Mouse (Mus musculus) C2C12 (cell line): ENCODE measurements around the gene Slc26a5. TPM values are rescaled to one million over a fixed set of nuclear protein-coding genes. Genes with fewer than 3 reads are reported as not detected.

Experiments
- H3K27me3 ChIP-seq: one replicate; pipeline ENCODE4 v1.6.1; 2011; ENCODE audit not compliant: control insufficient read depth, insufficient read depth, insufficient read length
- H3K36me3 ChIP-seq: one replicate; pipeline ENCODE4 v1.6.1; 2011; ENCODE audit not compliant: control insufficient read depth, insufficient read depth
- H3K4me3 ChIP-seq: one replicate; pipeline ENCODE4 v1.5.1; 2011; ENCODE audit warnings: mild to moderate bottlenecking, control low read depth; ENCODE audit not compliant: poor library complexity, insufficient read depth, severe bottlenecking
- H3K79me2 ChIP-seq: one replicate; pipeline ENCODE4 v1.6.1; 2011; ENCODE audit not compliant: control insufficient read depth, insufficient read depth
- H3K79me3 ChIP-seq: one replicate; pipeline ENCODE4 v1.6.1; 2011; ENCODE audit warnings: low read depth, control low read depth
- H3ac ChIP-seq: one replicate; pipeline ENCODE3; 2011; ENCODE audit warnings: low read depth; ENCODE audit not compliant: control insufficient read depth, insufficient read length
- CEBPB ChIP-seq: IDR thresholded peaks from one replicate; pipeline ENCODE4 v1.6.1; 2011; ENCODE audit warnings: low read depth, mild to moderate bottlenecking, control low read depth, moderate library complexity
- CTCF ChIP-seq: IDR thresholded peaks from one replicate; pipeline ENCODE4 v1.5.1; 2011; ENCODE audit not compliant: control insufficient read depth, insufficient read depth, insufficient read length
- FOSL1 ChIP-seq: IDR thresholded peaks from one replicate; pipeline ENCODE4 v1.8.0; 2011; ENCODE audit warnings: mild to moderate bottlenecking, low read length; ENCODE audit not compliant: poor library complexity, insufficient read depth, severe bottlenecking
- MAX ChIP-seq: IDR thresholded peaks from one replicate; pipeline ENCODE4 v1.6.1; 2011; ENCODE audit warnings: mild to moderate bottlenecking, control low read depth
- MYOD1 ChIP-seq: IDR thresholded peaks from one replicate; pipeline ENCODE4 v1.6.1; 2011; ENCODE audit warnings: low read depth; ENCODE audit not compliant: control insufficient read depth, insufficient read length
- MYOG ChIP-seq: IDR thresholded peaks from one replicate; pipeline ENCODE4 v1.6.1; 2011; ENCODE audit not compliant: control insufficient read depth, insufficient read length; ENCODE audit errors: extremely low read depth
- USF1 ChIP-seq: IDR thresholded peaks from one replicate; pipeline ENCODE4 v1.6.1; 2011; ENCODE audit warnings: low read depth, mild to moderate bottlenecking, control low read depth, moderate library complexity
- polyA plus RNA-seq: library from polyadenylated mRNA; unstranded; fragments of >200 nt; fragmentation: generic; extraction: Trizol; gene quantifications from one replicate; pipeline ENCODE4 v1.2.1, GENCODE M21; 2012; ENCODE audit warnings: missing spikeins

Gene Slc26a5
- polyA plus RNA-seq, 1 experiment: not detected

DNA sequence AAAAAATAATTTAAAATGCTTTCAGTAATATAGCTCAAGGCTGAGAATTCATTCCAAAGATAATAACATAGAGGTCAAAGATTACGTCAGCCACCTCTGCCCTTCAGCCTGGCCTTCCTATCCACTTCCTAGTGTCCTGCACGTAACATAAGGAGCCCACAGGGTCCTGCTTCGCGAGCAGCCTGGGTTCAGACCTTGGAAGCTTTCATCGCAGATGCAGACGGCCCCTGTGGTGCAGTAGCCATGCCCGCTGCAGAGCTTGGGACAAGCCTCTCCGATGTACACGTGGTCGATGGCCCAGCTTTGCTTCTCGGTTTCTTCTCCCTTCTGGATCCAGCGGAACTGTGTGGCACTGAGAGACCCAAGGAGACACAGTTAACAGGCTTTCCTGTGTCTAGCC is 36.0 kb upstream of the Slc26a5 start:
- peaks cover 7% of the 10 kb centered on the region for H3K27me3 ChIP-seq
- TF ChIP-seq FOSL1: no peak
- TF ChIP-seq CEBPB: no peak
- no peak for TF ChIP-seq MYOG
- TF ChIP-seq MYOD1: no peak
- TF ChIP-seq USF1: no peak
- no peak for TF ChIP-seq CTCF
- TF ChIP-seq MAX: no peak
- H3K4me3 ChIP-seq: no peak overlapping the region
- H3ac ChIP-seq: no peak overlapping the region
- H3K79me2 ChIP-seq: no peaks in the 10 kb centered on the region
- no peaks in the 10 kb centered on the region for H3K79me3 ChIP-seq
- no peaks in the 10 kb centered on the region for H3K36me3 ChIP-seq

DNA sequence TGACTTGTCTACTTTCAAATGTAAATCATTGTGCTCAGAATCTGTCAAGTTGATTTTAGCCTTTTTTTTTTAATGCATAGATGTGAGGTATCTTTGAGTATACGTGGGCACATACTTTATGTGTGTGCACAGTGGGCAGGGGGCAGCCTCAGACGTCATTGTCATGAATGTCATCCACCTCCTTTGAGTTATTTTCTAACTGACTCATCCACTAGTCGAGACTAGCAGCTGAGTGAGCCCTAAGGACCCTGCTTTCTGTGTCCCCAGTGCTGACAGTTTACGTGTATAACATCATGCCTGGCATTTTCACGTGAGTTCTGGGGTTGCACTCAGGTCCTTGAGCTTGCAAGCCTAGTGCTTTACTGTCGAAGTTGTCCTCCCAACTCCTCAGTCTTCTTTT is 35.5 kb upstream of the Slc26a5 start:
- no peak overlapping the region for H3ac ChIP-seq
- peaks cover 7% of the 10 kb centered on the region for H3K27me3 ChIP-seq
- H3K79me2 ChIP-seq: no peaks in the 10 kb centered on the region
- no peak overlapping the region for H3K4me3 ChIP-seq
- H3K36me3 ChIP-seq: no peaks in the 10 kb centered on the region
- no peaks in the 10 kb centered on the region for H3K79me3 ChIP-seq
- TF ChIP-seq USF1: no peak
- no peak for TF ChIP-seq FOSL1
- no peak for TF ChIP-seq MAX
- TF ChIP-seq CEBPB: no peak
- no peak for TF ChIP-seq CTCF
- TF ChIP-seq MYOD1: no peak

DNA sequence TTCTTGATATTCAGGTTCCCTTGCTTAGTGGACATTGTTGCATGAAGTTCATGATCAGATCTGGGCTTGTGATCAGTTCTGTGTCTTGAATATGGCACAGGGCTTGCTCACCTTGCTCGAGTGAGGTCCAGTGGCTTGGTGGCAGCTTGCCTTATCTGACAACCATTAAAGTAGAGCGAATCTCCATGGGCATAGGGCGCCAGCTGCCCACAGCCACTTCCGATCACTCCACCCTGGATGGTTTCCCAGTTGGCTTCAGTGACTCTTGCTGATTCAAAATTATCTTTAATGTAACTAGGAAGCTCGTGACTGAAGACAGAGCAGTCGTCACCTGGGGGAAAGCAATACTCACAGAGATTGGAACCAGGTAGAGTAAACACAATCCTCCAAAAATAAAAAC is 33.5 kb upstream of the Slc26a5 start:
- TF ChIP-seq MAX (no peak), CEBPB (no peak), MYOG (no peak), FOSL1 (no peak), CTCF (no peak), MYOD1 (no peak), USF1 (no peak)
- H3K79me3 ChIP-seq: no peaks in the 10 kb centered on the region
- no peaks in the 10 kb centered on the region for H3K79me2 ChIP-seq
- no peak overlapping the region for H3ac ChIP-seq
- H3K36me3 ChIP-seq: no peaks in the 10 kb centered on the region
- H3K4me3 ChIP-seq: no peak overlapping the region
- H3K27me3 ChIP-seq: peaks cover 7% of the 10 kb centered on the region

GRCm38 (mm10) chr5:21896586-21896985 is 31.2 kb upstream of the Slc26a5 start:
- peaks cover 9% of the 10 kb centered on the region for H3K27me3 ChIP-seq
- H3K36me3 ChIP-seq: no peaks in the 10 kb centered on the region
- H3ac ChIP-seq: no peak overlapping the region
- no peaks in the 10 kb centered on the region for H3K79me3 ChIP-seq
- no peaks in the 10 kb centered on the region for H3K79me2 ChIP-seq
- TF ChIP-seq FOSL1 (no peak), MYOG (no peak), USF1 (no peak), CEBPB (no peak)
- H3K4me3 ChIP-seq: no peak overlapping the region

- H3K36me3 ChIP-seq: no peaks in the 10 kb centered on the region
- no peaks in the 10 kb centered on the region for H3K79me3 ChIP-seq
- H3K27me3 ChIP-seq: peaks cover 9% of the 10 kb centered on the region
- H3ac ChIP-seq: no peak overlapping the region
- TF ChIP-seq MYOD1 (no peak), CTCF (no peak), USF1 (no peak), MAX (no peak), FOSL1 (no peak), CEBPB (no peak), MYOG (no peak)
- H3K4me3 ChIP-seq: no peak overlapping the region
- no peaks in the 10 kb centered on the region for H3K79me2 ChIP-seq
Measured at GRCm38 (mm10) chr5:21894168-21894567, 28.8 kb upstream of the Slc26a5 start.

DNA sequence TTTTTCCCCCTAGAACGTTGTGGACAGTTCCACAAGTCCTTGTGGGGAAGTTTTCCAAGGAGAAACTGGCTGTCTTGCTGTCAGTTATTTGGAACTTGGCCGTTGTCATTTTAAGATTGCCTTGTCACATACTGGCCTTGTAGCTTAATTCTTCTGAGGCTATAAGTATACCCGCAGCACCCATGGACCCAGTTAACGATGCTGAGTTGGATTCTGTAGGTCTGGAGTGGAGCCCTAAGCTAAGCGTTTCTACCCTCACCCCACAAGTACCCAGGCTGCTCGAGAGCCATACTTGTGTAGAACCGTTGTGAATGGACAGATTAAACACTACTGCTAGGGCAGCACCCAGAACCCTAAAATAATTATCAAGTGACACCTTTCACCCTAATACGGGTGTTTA is 1.3 kb upstream of the Slc26a5 start:
- Histone ChIP-seq H3K4me3 (no peak overlapping the region), H3ac (no peak overlapping the region), H3K36me3 (no peaks in the 10 kb centered on the region), H3K27me3 (peaks cover 11% of the 10 kb centered on the region), H3K79me2 (no peaks in the 10 kb centered on the region), H3K79me3 (no peaks in the 10 kb centered on the region)
- TF ChIP-seq CTCF (no peak), CEBPB (no peak), USF1 (no peak), MYOG (no peak), FOSL1 (no peak), MAX (no peak), MYOD1 (no peak)
